Mouse (Mus musculus) stomach, postnatal 0 days (tissue): ENCODE results near the gene Kat2b.

Experiments
- CTCF ChIP-seq: IDR thresholded peaks from 2 replicates; pipeline ENCODE4 v1.5.1; 2016; ENCODE audit warnings: antibody characterized with exemption, low read depth, mild to moderate bottlenecking, moderate library complexity
- EP300 ChIP-seq: optimal IDR thresholded peaks from 2 replicates; pipeline ENCODE3; 2016; ENCODE audit warnings: antibody characterized with exemption

- TF ChIP-seq CTCF (no peak), EP300 (no peak)
Measured at GRCm38 (mm10) chr17:53566161-53566918, at the start of gene Kat2b.
